Mouse (Mus musculus): ENCODE measurements at regions not wholly inside any gene's neighbourhood (a gene's known extent, or its start where the extent isn't known, plus 50 kb on each side); places are given as distances from the start of the nearest gene placed in this dataset.

GRCm38 (mm10) chr1:34740891-34741290 lies 102.0 kb downstream of the Fam168b start:
- no peak for DNase-seq

DNA sequence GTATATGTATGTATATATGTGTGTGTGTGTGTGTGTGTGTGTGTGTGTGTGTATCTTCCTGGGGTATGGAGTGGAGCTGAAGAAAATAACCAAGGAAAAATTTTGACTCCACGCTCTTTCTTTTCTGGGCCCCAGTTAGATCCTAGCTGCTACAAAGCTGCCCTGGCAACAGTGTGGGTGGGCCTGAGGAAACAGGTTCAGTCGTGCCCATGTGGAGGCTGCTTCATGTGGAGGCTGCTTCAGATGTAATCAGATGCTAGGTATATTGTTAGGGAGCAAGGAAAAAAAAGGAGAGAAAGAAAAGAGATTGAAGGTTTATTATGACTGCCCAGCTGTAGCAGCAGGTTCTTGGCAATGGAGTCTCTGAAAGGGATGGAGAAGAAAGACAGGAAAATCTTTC lies 100.6 kb downstream of the Fam168b start:
- no peak for DNase-seq

DNA sequence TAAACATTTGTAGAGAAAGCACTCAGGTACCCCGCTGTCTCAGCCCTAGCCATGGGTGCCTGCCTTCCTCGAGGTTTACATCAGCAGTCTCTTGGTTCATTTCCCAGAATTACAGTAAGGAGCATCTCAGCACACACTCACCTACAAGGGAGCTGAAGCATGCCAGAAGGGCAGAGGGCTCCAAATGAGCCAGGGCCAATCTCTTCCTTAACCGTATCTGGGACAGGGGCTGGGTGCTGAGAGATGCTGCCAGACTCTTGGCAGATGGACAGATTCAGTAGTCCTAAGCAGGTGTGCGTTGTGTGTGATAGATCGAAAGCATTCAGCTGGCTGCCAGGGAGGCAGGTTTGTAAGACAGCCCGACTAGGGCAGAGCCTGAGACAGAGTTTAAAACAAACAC lies 97.0 kb downstream of the Fam168b start:
- no peak for DNase-seq

DNA sequence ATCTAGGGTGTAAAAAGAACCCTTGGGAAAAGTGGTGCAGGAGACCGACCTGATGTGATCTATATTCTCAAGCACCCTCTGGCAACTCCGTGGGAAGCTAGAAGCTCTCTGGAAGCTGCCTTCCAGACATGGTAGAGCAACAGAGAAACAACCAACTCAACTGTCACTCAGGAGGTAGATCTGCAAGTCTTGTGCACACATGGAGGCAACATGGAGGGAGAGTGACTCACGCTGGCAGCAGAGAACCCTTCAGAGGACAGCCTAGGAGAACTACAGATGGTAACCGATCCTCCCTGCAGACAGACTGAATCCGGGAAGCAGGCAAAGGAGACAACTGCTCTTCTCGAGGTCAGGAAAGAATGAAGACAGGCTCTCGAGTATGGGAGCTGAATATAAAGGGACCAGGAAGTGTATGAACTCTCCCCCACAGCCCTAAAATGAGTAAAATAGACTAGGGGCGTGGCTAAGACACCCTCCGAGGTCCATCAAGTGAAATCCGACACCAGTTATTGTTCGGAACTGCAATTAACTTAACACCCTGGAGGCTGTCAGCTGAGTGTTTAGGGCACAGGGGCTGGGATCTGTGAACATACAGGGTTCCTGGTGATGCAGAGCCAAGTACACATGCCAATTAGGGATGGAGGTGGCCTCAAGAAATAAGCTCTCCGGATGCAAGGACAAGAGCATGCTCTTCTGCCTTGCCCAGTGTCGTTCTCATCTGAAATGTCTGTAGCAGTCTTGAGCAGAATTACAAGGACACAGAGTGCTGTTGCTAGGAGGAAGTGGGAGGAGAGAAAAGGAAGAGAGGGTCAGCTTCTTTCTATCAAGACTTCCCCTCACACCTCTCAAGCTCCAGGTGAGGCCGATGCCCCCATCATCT lies 93.5 kb downstream of the Fam168b start:
- DNase-seq, result no peak

DNA sequence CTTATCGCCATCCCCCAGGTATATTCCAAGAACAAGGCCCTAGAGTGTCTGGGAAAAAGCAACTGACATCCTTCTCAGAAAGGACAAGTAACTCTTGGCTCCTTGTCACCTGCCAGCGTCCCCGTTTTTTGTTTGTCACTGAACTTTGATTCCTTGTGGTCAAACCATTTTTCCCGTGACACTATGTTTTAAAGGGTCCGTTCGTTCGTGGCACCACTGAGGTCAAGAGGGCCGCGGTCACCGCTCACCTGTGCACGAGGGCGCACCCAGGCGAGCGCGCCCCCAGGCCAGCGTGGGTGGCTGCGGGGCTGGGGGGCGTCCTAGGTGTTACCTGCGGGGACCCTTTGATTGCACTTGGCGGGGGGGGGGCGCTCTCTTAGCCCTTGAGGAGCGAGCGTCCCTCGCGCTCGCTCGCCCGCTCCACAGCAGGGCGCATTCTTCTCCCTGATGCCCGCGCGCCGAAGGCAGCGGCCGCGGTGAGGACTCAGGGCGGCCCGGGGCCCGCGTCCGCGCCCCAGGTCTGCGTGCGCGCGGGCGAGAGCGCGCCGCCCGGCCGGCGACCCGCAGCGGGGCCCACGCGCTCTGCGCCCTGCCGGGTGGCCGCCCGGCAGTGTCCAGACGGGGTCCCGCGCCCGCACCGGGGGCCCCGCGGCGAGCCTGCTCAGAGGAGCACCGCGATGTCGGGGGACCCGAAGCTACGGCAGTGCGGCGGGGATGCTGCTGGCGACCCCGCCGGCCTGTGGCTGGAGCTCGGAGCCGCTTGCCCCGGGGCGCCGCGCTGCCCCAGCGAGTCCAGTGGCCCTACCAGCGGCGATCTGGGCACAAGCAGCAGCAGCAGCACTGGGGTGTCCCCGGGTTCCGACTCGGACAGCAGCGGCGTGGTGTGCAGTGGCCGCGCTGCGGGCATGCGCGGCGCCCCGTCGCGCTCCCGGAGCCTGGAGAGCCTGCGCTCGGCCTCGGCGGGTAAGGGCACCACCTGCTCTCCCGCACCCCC lies 92.5 kb downstream of the Fam168b start:
- no peak for DNase-seq

GRCm38 (mm10) chr1:34751128-34751527 lies 91.7 kb downstream of the Fam168b start:
- no peak for DNase-seq

DNA sequence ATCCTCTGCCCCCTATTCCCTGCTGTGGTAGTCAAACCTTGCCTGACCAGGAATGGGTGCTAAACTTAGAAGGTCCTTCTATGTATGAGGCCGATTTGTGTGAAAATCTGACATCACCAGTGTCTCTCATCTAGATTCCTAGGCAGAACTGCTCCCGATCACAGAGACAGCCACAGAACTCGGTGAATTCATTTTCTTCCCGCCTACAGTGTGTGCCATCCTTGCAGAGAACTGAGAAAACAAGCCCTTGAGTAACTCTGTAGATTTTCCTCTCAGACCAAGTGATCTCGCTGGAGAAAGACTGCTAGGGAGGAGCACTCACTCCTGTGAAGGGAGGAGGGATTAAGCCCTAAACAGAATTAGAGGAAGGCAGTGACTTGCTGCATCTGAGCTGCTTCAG lies 89.3 kb downstream of the Fam168b start:
- no peak for DNase-seq

DNA sequence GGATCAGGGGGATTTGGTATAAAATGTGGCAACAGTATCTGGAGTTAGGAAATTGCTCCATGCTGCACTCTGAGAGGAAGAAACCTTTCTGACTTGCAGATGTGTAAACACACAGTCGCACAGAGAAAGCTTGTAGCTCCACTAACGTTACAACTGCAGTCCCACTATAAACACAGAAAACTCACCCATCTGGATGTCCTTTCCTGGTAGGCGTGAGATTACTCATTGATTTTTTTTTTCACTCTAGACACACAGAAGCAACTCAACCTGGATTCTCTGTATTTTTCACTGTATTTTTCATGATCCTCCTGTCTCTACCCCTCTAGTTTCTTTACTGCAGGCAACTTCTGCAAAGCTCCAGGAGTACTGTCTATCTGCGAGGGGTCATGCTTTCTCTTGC lies 82.3 kb downstream of the Fam168b start:
- DNase-seq, result no peak

DNA sequence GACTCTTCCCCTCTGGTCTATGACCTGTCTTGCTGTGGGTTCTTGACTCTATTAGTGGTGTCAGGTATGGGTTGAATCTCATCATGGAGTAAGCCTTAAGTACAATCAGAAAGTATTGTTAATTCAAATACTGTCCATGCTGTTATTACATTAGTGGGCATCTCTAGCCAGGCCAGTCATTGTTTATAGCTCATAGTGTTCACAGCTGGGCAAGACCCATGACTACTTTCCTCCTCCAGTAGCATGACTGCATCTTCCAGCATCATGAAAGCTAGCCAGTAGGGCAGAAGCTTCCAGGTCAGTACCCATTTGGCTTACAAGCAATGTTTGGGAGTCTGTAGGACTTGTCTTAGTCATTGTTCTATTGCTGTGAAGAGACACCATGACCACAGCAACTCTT lies 81.4 kb downstream of the Fam168b start:
- no peak for DNase-seq

GRCm38 (mm10) chr1:34761870-34762269 lies 81.0 kb downstream of the Fam168b start:
- no peak for DNase-seq

Data from kidney, adult 11 months (tissue).